Mouse (Mus musculus): Measurements from ENCODE around the gene Tor3a.

DNA sequence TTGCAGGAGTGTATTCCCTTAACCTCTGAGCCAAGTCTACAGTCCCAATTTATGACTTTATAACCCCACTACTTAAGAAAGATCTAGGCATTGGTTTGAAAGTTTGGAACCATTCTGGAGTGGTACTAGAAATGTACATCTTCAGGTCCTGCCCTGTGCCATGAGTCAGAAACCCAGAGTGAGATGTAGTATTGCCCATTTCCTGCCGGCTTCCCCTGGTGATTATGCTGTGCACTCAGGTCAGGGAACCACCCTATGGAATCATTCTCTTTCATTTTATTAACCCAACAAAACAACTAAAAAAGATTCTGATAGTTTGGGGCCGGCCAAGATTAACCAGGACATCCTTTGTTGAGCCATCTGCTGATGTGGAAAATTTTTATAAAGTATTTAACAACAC is 68.2 kb downstream of the Tor3a start:
- TF ChIP-seq CTCF (IDR thresholded peaks at IDR 0.05 in 2 of 3, conservative IDR thresholded peaks at IDR 0.05 in 1 of 3; ENCODE audit: control insufficient read depth in 1 of 3, insufficient read depth in 1 of 3, low read depth in 2 of 3, low read length in 3 of 3, poor library complexity in 1 of 3, severe bottlenecking in 1 of 3): no peak
- no peak for TF ChIP-seq USF1 (IDR thresholded peaks at IDR 0.05; ENCODE audit: low read depth, low read length)
- TF ChIP-seq MAX (IDR thresholded peaks at IDR 0.05; ENCODE audit: low read length): no peak
